In genomic region chr14:57408100-57408499, GRCm38 (mm10) we compare ENCODE assay signal across 11 mouse cellular contexts.
"Had no signal": no experiment of that assay in that cellular context is flagged by ENCODE, and none has a peak within 500 bp of the region (broad histone marks: within the 10 kb centered on the region; RNA-seq: fewer than 3 reads in every experiment).

No protein-coding gene starts in this region.

- H3K36me3 ChIP-seq: heart, embryonic 10.5 days; heart, embryonic 12.5 days; hindbrain, embryonic 10.5 days; hindbrain, embryonic 13.5 days; hindbrain, embryonic 15.5 days; kidney, embryonic 15.5 days; limb, embryonic 10.5 days; limb, embryonic 12.5 days had no signal

- H3K4me3 ChIP-seq: heart, embryonic 12.5 days; hindbrain, embryonic 15.5 days; layer of hippocampus, adult 2 months; left cerebral cortex, adult 2 months; limb, embryonic 12.5 days had no signal

- H3K4me2 ChIP-seq: limb, embryonic 12.5 days had no signal

- H3K9me3 ChIP-seq: heart, embryonic 10.5 days; heart, embryonic 12.5 days; hindbrain, embryonic 10.5 days; hindbrain, embryonic 13.5 days; hindbrain, embryonic 15.5 days; kidney, embryonic 15.5 days; limb, embryonic 10.5 days; limb, embryonic 12.5 days had no signal

- H3K27ac ChIP-seq: hindbrain, embryonic 13.5 days; hindbrain, embryonic 15.5 days; hindbrain, postnatal 0 days; kidney, embryonic 15.5 days; left cerebral cortex, adult 2 months; limb, embryonic 12.5 days had no signal

- H3K9ac ChIP-seq: heart, embryonic 12.5 days; hindbrain, embryonic 13.5 days; hindbrain, embryonic 15.5 days; kidney, embryonic 15.5 days; limb, embryonic 12.5 days had no signal

- H3K27me3 ChIP-seq: heart, embryonic 12.5 days; hindbrain, embryonic 13.5 days; hindbrain, embryonic 15.5 days; kidney, embryonic 15.5 days; limb, embryonic 12.5 days had no signal
